Mouse (Mus musculus) liver, embryonic 14.5 days (tissue): ENCODE data around the gene Sp1. TPM values are rescaled to one million over a fixed set of nuclear protein-coding genes. Genes with fewer than 3 reads are reported as not detected.

Experiments
- ATAC-seq: fragments of 200-750 bp; cut with Nextera tagmentation; 2 replicates; pipeline ENCODE4 v1.8.0; 2017; ENCODE audit warnings: moderate number of reproducible peaks, mild to moderate bottlenecking, moderate library complexity; ENCODE audit not compliant: insufficient read depth
- DNase-seq, 3 experiments: peaks; one replicate each; pipeline ENCODE4 v3.0.0-alpha.2; 2012 to 2013; ENCODE audit warnings: low read depth in 3 of 3, low spot score in 3 of 3
- H3K27ac ChIP-seq: fragments of 300-500 bp; sonication (generic); 2 replicates; pipeline ENCODE4 v1.5.1; 2014; ENCODE audit warnings: moderate library complexity, mild to moderate bottlenecking, control low read depth, inconsistent platforms
- H3K27me3 ChIP-seq: fragments of 300-500 bp; sonication (generic); 2 replicates; pipeline ENCODE4 v1.6.1; 2014; ENCODE audit warnings: mild to moderate bottlenecking, low read length, moderate library complexity; ENCODE audit not compliant: control insufficient read depth, insufficient read depth
- H3K36me3 ChIP-seq: fragments of 300-500 bp; sonication (generic); replicated peaks from 2 replicates; pipeline ENCODE4 v1.6.1; 2014; ENCODE audit warnings: low read depth; ENCODE audit not compliant: control insufficient read depth, insufficient read depth
- H3K4me1 ChIP-seq, 2 experiments: fragments of 200-500 bp in 1 of 2; fragments of 300-500 bp in 1 of 2; sonication (generic) in 1 of 2; replicated peaks; 2 replicates each; pipeline ENCODE4 v1.6.1; 2012 to 2014; ENCODE audit warnings: antibody characterized with exemption in 1 of 2, inconsistent platforms in 1 of 2, low read length in 1 of 2; ENCODE audit not compliant: control insufficient read depth in 2 of 2, insufficient read depth in 2 of 2
- H3K4me2 ChIP-seq: fragments of 300-500 bp; sonication (generic); 2 replicates; pipeline ENCODE4 v1.6.1; 2014; ENCODE audit warnings: low read depth, mild to moderate bottlenecking, control low read depth, moderate library complexity
- H3K4me3 ChIP-seq, 2 experiments: fragments of 200-500 bp in 1 of 2; fragments of 300-500 bp in 1 of 2; sonication (generic) in 1 of 2; 2 replicates each; pipeline ENCODE4 v1.5.1; 2012 to 2014; ENCODE audit warnings: low read depth in 2 of 2, low read length in 2 of 2, mild to moderate bottlenecking in 2 of 2, control low read depth in 1 of 2, inconsistent platforms in 1 of 2, moderate library complexity in 1 of 2; ENCODE audit not compliant: insufficient read depth in 1 of 2
- H3K9ac ChIP-seq: fragments of 300-500 bp; sonication (generic); replicated peaks from 2 replicates; pipeline ENCODE4 v1.6.1; 2014; ENCODE audit warnings: mild to moderate bottlenecking, control low read depth, moderate library complexity
- H3K9me3 ChIP-seq: fragments of 300-500 bp; sonication (generic); 2 replicates; pipeline ENCODE4 v1.6.1; 2016; ENCODE audit warnings: low read length, mixed read lengths; ENCODE audit not compliant: control insufficient read depth
- CTCF ChIP-seq: IDR thresholded peaks from 2 replicates; pipeline ENCODE4 v1.5.1; 2016; ENCODE audit warnings: antibody characterized with exemption, low read depth, control low read depth
- EP300 ChIP-seq: IDR thresholded peaks from 2 replicates; pipeline ENCODE4 v1.6.1; 2016; ENCODE audit warnings: antibody characterized with exemption, low read depth
- WGBS: fragments of 180-500 bp; shearing (Covaris S2); extraction: QIAGEN DNeasy Blood & Tissue Kit; methylation state at CpG from one replicate; pipeline ENCODE4 v1.1.7; 2014; ENCODE audit not compliant: insufficient replicate concordance; 5-methylcytosine and 5-hydroxymethylcytosine counted together
- polyA plus RNA-seq, 2 experiments: library from polyadenylated mRNA; depleted of rRNA in 1 of 2; stranded (reverse) in 1 of 2; unstranded in 1 of 2; fragments of >200 nt; fragmentation: Nextera tagmentation in 1 of 2; extraction: Ambion mirVana in 1 of 2; gene quantifications; 2 replicates each; pipeline versions ENCODE4 v1.2.1 to v1.2.3; 2012 to 2014

The Sp1 gene
- polyA plus RNA-seq, 2 experiments = 5.4 to 9.5 TPM

GRCm38 (mm10) chr15:102408558-102409130 lies 2.7 kb downstream of the Sp1 start:
- H3K36me3 ChIP-seq = peaks cover 55% of the 10 kb centered on the region
- peaks cover 17 to 20% of the 10 kb centered on the region in 2 experiments for H3K4me1 ChIP-seq
- no peak overlapping the region for H3K4me3 ChIP-seq
- TF ChIP-seq CTCF (no peak), EP300 (no peak)
- DNase-seq (no peak), ATAC-seq (no peak)
- peak overlapping the region; percentile 8; the same call in 1 of the 2 replicates for H3K4me2 ChIP-seq
- WGBS = 78% methylated on average over 2 of the region's 2 CpGs
- no peaks in the 10 kb centered on the region for H3K9me3 ChIP-seq
- H3K27ac ChIP-seq = no peak overlapping the region
- H3K27me3 ChIP-seq = no peaks in the 10 kb centered on the region
- H3K9ac ChIP-seq = no peak overlapping the region

- peak overlapping the region; percentile 11 for H3K4me2 ChIP-seq
- no peak for TF ChIP-seq CTCF
- no peak for TF ChIP-seq EP300
- no peaks in the 10 kb centered on the region for H3K9me3 ChIP-seq
- no peak for ATAC-seq
- H3K4me1 ChIP-seq = peaks cover 17 to 20% of the 10 kb centered on the region in 2 experiments
- H3K9ac ChIP-seq = peak overlapping the region; percentile 10; the same call in 1 of the 2 replicates
- no peak overlapping the region for H3K27ac ChIP-seq
- H3K27me3 ChIP-seq = no peaks in the 10 kb centered on the region
- DNase-seq = no peak
- 85% methylated on average over 3 of the region's 3 CpGs for WGBS
- H3K4me3 ChIP-seq = no peak overlapping the region
- H3K36me3 ChIP-seq = peaks cover 55% of the 10 kb centered on the region
These were observed 3.3 kb downstream of the Sp1 start for GRCm38 (mm10) chr15:102409286-102409685.

GRCm38 (mm10) chr15:102411077-102411476 lies 5.1 kb downstream of the Sp1 start:
- peak overlapping the region; percentile 48 for H3K4me2 ChIP-seq
- no peak for ATAC-seq
- peaks cover 58% of the 10 kb centered on the region for H3K36me3 ChIP-seq
- 74% methylated on average over 1 of the region's 1 CpGs for WGBS
- no peak for TF ChIP-seq EP300
- TF ChIP-seq CTCF = no peak
- no peaks in the 10 kb centered on the region for H3K27me3 ChIP-seq
- no peak overlapping the region for H3K9ac ChIP-seq
- no peak for DNase-seq
- no peak overlapping the region for H3K27ac ChIP-seq
- H3K4me3 ChIP-seq = no peak overlapping the region
- no peaks in the 10 kb centered on the region for H3K9me3 ChIP-seq
- peaks cover 11 to 15% of the 10 kb centered on the region in 2 experiments for H3K4me1 ChIP-seq

GRCm38 (mm10) chr15:102413687-102414086 lies 7.7 kb downstream of the Sp1 start:
- Histone ChIP-seq H3K4me3 (no peak overlapping the region), H3K27me3 (no peaks in the 10 kb centered on the region), H3K4me1 (peaks cover 4 to 11% of the 10 kb centered on the region in 2 experiments), H3K4me2 (no peak overlapping the region), H3K9me3 (no peaks in the 10 kb centered on the region), H3K27ac (no peak overlapping the region), H3K36me3 (peaks cover 44% of the 10 kb centered on the region), H3K9ac (no peak overlapping the region)
- DNase-seq (no peak), ATAC-seq (no peak)
- no peak for TF ChIP-seq CTCF
- no peak for TF ChIP-seq EP300

- TF ChIP-seq EP300 = no peak
- TF ChIP-seq CTCF = no peak
- H3K36me3 ChIP-seq = peaks cover 16% of the 10 kb centered on the region
- no peak for DNase-seq
These were observed 11.6 kb downstream of the Sp1 start for GRCm38 (mm10) chr15:102417524-102417923.

More at GRCm38 (mm10) chr15:102417524-102417923, 11.6 kb downstream of the Sp1 start:
- Histone ChIP-seq H3K4me1 (no peaks in the 10 kb centered on the region), H3K9ac (no peak overlapping the region), H3K9me3 (no peaks in the 10 kb centered on the region), H3K27me3 (no peaks in the 10 kb centered on the region), H3K4me3 (no peak overlapping the region), H3K4me2 (no peak overlapping the region), H3K27ac (no peak overlapping the region)
- WGBS = 86% methylated on average over 2 of the region's 2 CpGs
- ATAC-seq = no peak
